Mouse (Mus musculus): ENCODE data around the gene Vmn1r75.

Gene Vmn1r75

GRCm38 (mm10) chr7:11874330-11874729, at the start of gene Vmn1r75:
Gene Vmn1r75 (plus strand): TSS chr7:11874630.
- DNase-seq (ENCODE audit: low spot score), result no peak

- DNase-seq (ENCODE audit: low spot score), result no peak
Observed at GRCm38 (mm10) chr7:11833680-11834079, 40.8 kb upstream of the Vmn1r75 start, which contains the start of gene Vmn1r74. Gene Vmn1r74 (plus strand): TSS chr7:11833980.

All from MN1 (cell line).